Mouse (Mus musculus) limb, embryonic 14.5 days (tissue): ENCODE results near the gene Sbk2. TPM values are rescaled to one million over a fixed set of nuclear protein-coding genes. Genes with fewer than 3 reads are reported as not detected.

Experiments used
- ATAC-seq: fragments of 200-750 bp; cut with Nextera tagmentation; 2 replicates; pipeline ENCODE4 v1.8.0; 2017; ENCODE audit warnings: low read depth, moderate number of reproducible peaks, moderate TSS enrichment; ENCODE audit not compliant: low FRiP score
- DNase-seq: peaks from one replicate; pipeline ENCODE4 v3.0.0-alpha.2; 2015; ENCODE audit warnings: low spot score
- H3K27ac ChIP-seq: fragments of 300-500 bp; sonication (generic); replicated peaks from 2 replicates; pipeline ENCODE4 v1.5.1; 2014; ENCODE audit warnings: low read depth, mild to moderate bottlenecking, low read length, moderate library complexity, mixed read lengths
- H3K27me3 ChIP-seq: fragments of 300-500 bp; sonication (generic); 2 replicates; pipeline ENCODE4 v1.6.1; 2014; ENCODE audit warnings: low read length, mixed read lengths; ENCODE audit not compliant: control insufficient read depth, insufficient read depth
- H3K36me3 ChIP-seq: fragments of 300-500 bp; sonication (generic); 2 replicates; pipeline ENCODE4 v1.6.1; 2014; ENCODE audit warnings: mild to moderate bottlenecking, low read length, moderate library complexity, mixed read lengths; ENCODE audit not compliant: control insufficient read depth, insufficient read depth
- H3K4me1 ChIP-seq: fragments of 300-500 bp; sonication (generic); 2 replicates; pipeline ENCODE4 v1.6.1; 2014; ENCODE audit warnings: antibody characterized with exemption, low read length, mixed read lengths; ENCODE audit not compliant: control insufficient read depth, insufficient read depth
- H3K4me2 ChIP-seq: fragments of 300-500 bp; sonication (generic); replicated peaks from 2 replicates; pipeline ENCODE4 v1.6.1; 2014; ENCODE audit warnings: low read depth, mild to moderate bottlenecking, low read length, moderate library complexity; ENCODE audit not compliant: severe bottlenecking
- H3K4me3 ChIP-seq: fragments of 300-500 bp; sonication (generic); replicated peaks from 2 replicates; pipeline ENCODE4 v1.5.1; 2014; ENCODE audit warnings: low read length
- H3K9ac ChIP-seq: fragments of 300-500 bp; sonication (generic); 2 replicates; pipeline ENCODE4 v1.6.1; 2014; ENCODE audit warnings: mild to moderate bottlenecking, low read depth, low read length, moderate library complexity; ENCODE audit not compliant: severe bottlenecking
- H3K9me3 ChIP-seq: fragments of 300-500 bp; sonication (generic); 2 replicates; pipeline ENCODE4 v1.6.1; 2016; ENCODE audit warnings: low read length; ENCODE audit not compliant: control insufficient read depth
- POLR2A ChIP-seq: fragments of 200-500 bp; IDR thresholded peaks from 2 replicates; pipeline ENCODE4 v1.8.0; 2012; ENCODE audit warnings: inconsistent platforms, mild to moderate bottlenecking, moderate library complexity, borderline replicate concordance; ENCODE audit not compliant: insufficient read depth, insufficient read length; ENCODE audit errors: extremely low read depth
- WGBS: fragments of 180-500 bp; shearing (Covaris S2); extraction: QIAGEN DNeasy Blood & Tissue Kit; methylation state at CpG from one replicate; pipeline ENCODE4 v1.1.7; 2014; 5-methylcytosine and 5-hydroxymethylcytosine counted together
- polyA plus RNA-seq, 2 experiments: library from polyadenylated mRNA; depleted of rRNA in 1 of 2; stranded (reverse) in 1 of 2; unstranded in 1 of 2; fragments of >200 nt; fragmentation: Nextera tagmentation in 1 of 2; extraction: Ambion mirVana in 1 of 2; gene quantifications; 2 replicates each; pipeline versions ENCODE4 v1.2.1 to v1.2.3; 2012 to 2014

The Sbk2 gene
- polyA plus RNA-seq, 2 experiments: 0.37 to 0.45 TPM

GRCm38 (mm10) chr7:4971710-4972109, 7.5 kb upstream of the Sbk2 start:
- Histone ChIP-seq H3K9me3 (no peaks in the 10 kb centered on the region), H3K4me2 (no peak overlapping the region), H3K27ac (no peak overlapping the region), H3K9ac (no peak overlapping the region), H3K27me3 (no peaks in the 10 kb centered on the region), H3K4me3 (no peak overlapping the region), H3K36me3 (no peaks in the 10 kb centered on the region), H3K4me1 (no peaks in the 10 kb centered on the region)
- DNase-seq (no peak), ATAC-seq (no peak)
- TF ChIP-seq POLR2A: no peak
- WGBS: 30% methylated on average over 7 of the region's 7 CpGs

GRCm38 (mm10) chr7:4971068-4971467, 6.9 kb upstream of the Sbk2 start, which contains the start of gene Sbk3:
TSS of gene Sbk3 (minus strand) at chr7:4971168.
- Histone ChIP-seq H3K4me1 (no peaks in the 10 kb centered on the region), H3K27ac (no peak within 1 kb of the TSS), H3K4me2 (no peak within 1 kb of the TSS), H3K36me3 (no peaks in the 10 kb centered on the region), H3K9ac (no peak within 1 kb of the TSS), H3K9me3 (no peaks in the 10 kb centered on the region), H3K4me3 (no peak within 1 kb of the TSS), H3K27me3 (no peaks in the 10 kb centered on the region)
- ATAC-seq (no peak), DNase-seq (no peak)
- WGBS: 37% methylated on average over 6 of the region's 6 CpGs
- TF ChIP-seq POLR2A: no peak

GRCm38 (mm10) chr7:4964988-4965387, 782 bp upstream of the Sbk2 start:
- H3K27ac ChIP-seq: no peak overlapping the region
- WGBS: 76% methylated on average over 5 of the region's 5 CpGs
- no peak overlapping the region for H3K4me3 ChIP-seq
- no peak overlapping the region for H3K9ac ChIP-seq
- H3K36me3 ChIP-seq: no peaks in the 10 kb centered on the region
- H3K4me2 ChIP-seq: no peak overlapping the region
- no peaks in the 10 kb centered on the region for H3K4me1 ChIP-seq
- ATAC-seq (no peak), DNase-seq (no peak)
- H3K27me3 ChIP-seq: no peaks in the 10 kb centered on the region
- H3K9me3 ChIP-seq: no peaks in the 10 kb centered on the region
- TF ChIP-seq POLR2A: no peak

- DNase-seq (no peak), ATAC-seq (no peak)
- Histone ChIP-seq H3K4me3 (no peak overlapping the region), H3K27me3 (no peaks in the 10 kb centered on the region), H3K36me3 (no peaks in the 10 kb centered on the region), H3K4me2 (no peak overlapping the region), H3K9me3 (no peaks in the 10 kb centered on the region), H3K27ac (no peak overlapping the region), H3K9ac (no peak overlapping the region), H3K4me1 (no peaks in the 10 kb centered on the region)
- 71% methylated on average over 5 of the region's 5 CpGs for WGBS
- TF ChIP-seq POLR2A: no peak
These were observed 679 bp downstream of the Sbk2 start for GRCm38 (mm10) chr7:4963527-4963926.

- Histone ChIP-seq H3K4me1 (no peaks in the 10 kb centered on the region), H3K4me2 (no peak overlapping the region), H3K36me3 (no peaks in the 10 kb centered on the region), H3K9ac (no peak overlapping the region), H3K27ac (no peak overlapping the region), H3K27me3 (no peaks in the 10 kb centered on the region), H3K9me3 (no peaks in the 10 kb centered on the region), H3K4me3 (no peak overlapping the region)
- WGBS: 77% methylated on average over 10 of the region's 10 CpGs
- no peak for DNase-seq
- no peak for TF ChIP-seq POLR2A
- no peak for ATAC-seq
These were observed 6.8 kb downstream of the Sbk2 start for GRCm38 (mm10) chr7:4957361-4957760.
